Mouse (Mus musculus) testis, adult 2 months (tissue): ENCODE measurements around the gene Bmper.

Experiments used
- CTCF ChIP-seq: fragments of 200-500 bp; IDR thresholded peaks from 2 replicates; pipeline ENCODE4 v1.5.1; 2012; ENCODE audit warnings: low read depth, mild to moderate bottlenecking, inconsistent platforms, low read length, moderate library complexity; ENCODE audit not compliant: control insufficient read depth, insufficient read depth, insufficient replicate concordance
- POLR2A ChIP-seq: fragments of 200-500 bp; IDR thresholded peaks from 2 replicates; pipeline ENCODE4 v1.6.1; 2012; ENCODE audit warnings: low read depth, mild to moderate bottlenecking, inconsistent platforms, low read length, moderate library complexity; ENCODE audit not compliant: control insufficient read depth

DNA sequence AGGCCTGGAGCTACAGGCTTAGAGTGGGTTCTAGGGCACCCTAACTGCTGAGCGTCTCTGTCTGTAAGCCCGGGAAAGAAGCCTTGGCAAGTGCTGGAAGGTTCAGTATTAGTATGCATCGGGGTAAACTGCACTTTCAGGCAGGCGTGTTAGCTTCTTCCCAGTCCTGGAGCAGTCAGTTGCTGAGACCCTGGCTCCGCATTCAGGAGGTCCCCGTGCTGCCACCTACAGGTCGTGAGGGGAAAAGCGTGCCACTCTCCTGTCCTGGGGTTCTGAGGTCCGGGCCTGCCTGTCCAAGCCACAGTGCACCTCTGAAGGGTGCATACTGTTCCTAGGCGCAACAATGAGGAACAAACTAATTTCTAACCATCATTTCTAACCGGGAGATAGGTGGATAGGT is 10.6 kb upstream of the Bmper start:
- TF ChIP-seq CTCF, result peak; percentile 96
- TF ChIP-seq POLR2A, result no peak
